In genomic region chr2:179481363-179481762, GRCm38 (mm10) we compare ENCODE assay signal across 22 mouse cellular contexts. TPM values are rescaled to one million over a fixed set of nuclear protein-coding genes. Genes with fewer than 3 reads are reported as not detected.
A peak's percentile ranks its signal among the peaks of the same experiment; 100 is the strongest.
DNase-seq lines count a peak whose midpoint lies in the region; ATAC-seq lines count a peak whose summit lies in the region.
"Had no signal": no experiment of that assay in that cellular context is flagged by ENCODE, and none has a peak within 500 bp of the region (broad histone marks: within the 10 kb centered on the region; RNA-seq: fewer than 3 reads in every experiment).

No protein-coding gene starts in this region.

- 38% methylated on average over 10 of the region's 10 CpGs for WGBS in forebrain, embryonic 14.5 days
- 76% methylated on average over 10 of the region's 10 CpGs for WGBS in forebrain, embryonic 11.5 days
- 48% methylated on average over 10 of the region's 10 CpGs for WGBS in midbrain, embryonic 16.5 days
- 87% methylated on average over 10 of the region's 10 CpGs for WGBS in midbrain, embryonic 10.5 days
- WGBS in forebrain, embryonic 15.5 days: 26% methylated on average over 10 of the region's 10 CpGs
- WGBS in neural tube, embryonic 13.5 days: 30% methylated on average over 10 of the region's 10 CpGs

- H3K36me3 ChIP-seq in forebrain, embryonic 14.5 days (ENCODE audit: control insufficient read depth, insufficient read depth, low read length): no peaks in the 10 kb centered on the region
- no peaks in the 10 kb centered on the region for H3K36me3 ChIP-seq in forebrain, embryonic 11.5 days (ENCODE audit: control insufficient read depth, insufficient read depth, low read length)
- no peaks in the 10 kb centered on the region for H3K36me3 ChIP-seq in midbrain, embryonic 16.5 days (ENCODE audit: control insufficient read depth, insufficient read depth, low read length)
- H3K36me3 ChIP-seq in midbrain, embryonic 10.5 days: no peaks in the 10 kb centered on the region
- H3K36me3 ChIP-seq in forebrain, embryonic 15.5 days: no peaks in the 10 kb centered on the region
- H3K36me3 ChIP-seq in neural tube, embryonic 13.5 days: no peaks in the 10 kb centered on the region
- H3K36me3 ChIP-seq: embryonic facial prominence, embryonic 13.5 days; heart, embryonic 10.5 days had no signal

- H3K4me2 ChIP-seq in forebrain, embryonic 14.5 days (ENCODE audit: low read length): 0 out of 2 replicates have a peak overlapping the region, but pooled peaks have one; percentile 4
- no peak overlapping the region for H3K4me2 ChIP-seq in forebrain, embryonic 11.5 days (ENCODE audit: low read depth, low read length, severe bottlenecking)
- peak overlapping the region; percentile 19; the same call in 1 of the 2 replicates for H3K4me2 ChIP-seq in midbrain, embryonic 16.5 days (ENCODE audit: low read length)
- H3K4me2 ChIP-seq in forebrain, embryonic 15.5 days (replicated peaks): 0 out of 2 replicates have a peak overlapping the region, but pooled peaks have one; percentile 3
- peak overlapping the region; percentile 11; the same call in 1 of the 2 replicates for H3K4me2 ChIP-seq in neural tube, embryonic 13.5 days
- H3K4me2 ChIP-seq: embryonic facial prominence, embryonic 13.5 days had no signal

- H3K4me3 ChIP-seq in forebrain, embryonic 14.5 days (ENCODE audit: low read depth, low read length): no peak overlapping the region
- no peak overlapping the region for H3K4me3 ChIP-seq in forebrain, embryonic 11.5 days (ENCODE audit: low read depth, low read length)
- no peak overlapping the region for H3K4me3 ChIP-seq in midbrain, embryonic 16.5 days (ENCODE audit: low read depth, low read length)
- no peak overlapping the region for H3K4me3 ChIP-seq in midbrain, embryonic 10.5 days
- H3K4me3 ChIP-seq in forebrain, embryonic 15.5 days: no peak overlapping the region
- no peak overlapping the region for H3K4me3 ChIP-seq in neural tube, embryonic 13.5 days
- H3K4me3 ChIP-seq: embryonic facial prominence, embryonic 13.5 days; heart, embryonic 10.5 days had no signal

- no peaks in the 10 kb centered on the region for H3K9me3 ChIP-seq in forebrain, embryonic 14.5 days (replicated peaks; ENCODE audit: control insufficient read depth, low read length)
- no peaks in the 10 kb centered on the region for H3K9me3 ChIP-seq in forebrain, embryonic 11.5 days (ENCODE audit: control insufficient read depth, low read length)
- no peaks in the 10 kb centered on the region for H3K9me3 ChIP-seq in midbrain, embryonic 16.5 days (replicated peaks; ENCODE audit: control insufficient read depth, low read length, poor library complexity, severe bottlenecking)
- H3K9me3 ChIP-seq in midbrain, embryonic 10.5 days (replicated peaks): no peaks in the 10 kb centered on the region
- H3K9me3 ChIP-seq in forebrain, embryonic 15.5 days: no peaks in the 10 kb centered on the region
- H3K9me3 ChIP-seq in neural tube, embryonic 13.5 days: no peaks in the 10 kb centered on the region
- H3K9me3 ChIP-seq: embryonic facial prominence, embryonic 13.5 days; heart, embryonic 10.5 days had no signal

- no peak overlapping the region for H3K9ac ChIP-seq in forebrain, embryonic 14.5 days (ENCODE audit: low read length)
- H3K9ac ChIP-seq in forebrain, embryonic 11.5 days (ENCODE audit: low read length): no peak overlapping the region
- H3K9ac ChIP-seq in midbrain, embryonic 16.5 days (ENCODE audit: low read depth, low read length): no peak overlapping the region
- H3K9ac ChIP-seq in forebrain, embryonic 15.5 days (replicated peaks): no peak overlapping the region
- no peak overlapping the region for H3K9ac ChIP-seq in neural tube, embryonic 13.5 days
- H3K9ac ChIP-seq: embryonic facial prominence, embryonic 13.5 days had no signal

- H3K27ac ChIP-seq in forebrain, embryonic 14.5 days (ENCODE audit: low read depth, low read length): peak overlapping the region; percentile 64; the same call in 1 of the 2 replicates
- no peak overlapping the region for H3K27ac ChIP-seq in forebrain, embryonic 11.5 days (ENCODE audit: low read depth, low read length)
- no peak overlapping the region for H3K27ac ChIP-seq in midbrain, embryonic 16.5 days (ENCODE audit: low read length)
- H3K27ac ChIP-seq in midbrain, embryonic 10.5 days (replicated peaks): no peak overlapping the region
- peak overlapping the region; percentile 67 for H3K27ac ChIP-seq in forebrain, embryonic 15.5 days (replicated peaks)
- H3K27ac ChIP-seq in neural tube, embryonic 13.5 days (replicated peaks): peak overlapping the region; percentile 74
- H3K27ac ChIP-seq: embryonic facial prominence, embryonic 13.5 days; heart, embryonic 10.5 days had no signal

- DNase-seq in forebrain, embryonic 14.5 days (ENCODE audit: low spot score): peak; percentile 68
- no peak for DNase-seq in forebrain, embryonic 11.5 days (ENCODE audit: low spot score)
- no peak for DNase-seq in midbrain, embryonic 10.5 days (ENCODE audit: low spot score)
- no peak for DNase-seq in left cerebral cortex, postnatal 10 days (ENCODE audit: extremely low spot score in 1 of 2, low spot score in 2 of 2)
- DNase-seq: adrenal gland, postnatal 14 days; cerebellum, adult 18-20 months; cerebellum, adult 9-11 months; cerebellum, postnatal 36 days; gastrocnemius, postnatal 10 days; heart, adult 18-20 months; heart, postnatal 10 days; heart, postnatal 4 days had no signal

- ATAC-seq in forebrain, embryonic 14.5 days: peak; percentile 62
- ATAC-seq in forebrain, embryonic 11.5 days (replicated peaks; ENCODE audit: low FRiP score): no peak
- no peak for ATAC-seq in midbrain, embryonic 16.5 days
- ATAC-seq in forebrain, embryonic 15.5 days (replicated peaks): peak; percentile 39
- peak; percentile 42; the same call in 1 of the 2 replicates for ATAC-seq in neural tube, embryonic 13.5 days (ENCODE audit: low read depth)
- ATAC-seq in megakaryocyte, adult 5-6 weeks (ENCODE audit: poor library complexity, severe bottlenecking): no peak
- ATAC-seq: activated CD4-positive, CD25-positive, alpha-beta regulatory T cell, adult 4 months; inflammation-experienced regulatory T-cells, adult 6 months; Patski had no signal

- peaks cover 17% of the 10 kb centered on the region; the same call in 1 of the 2 replicates for H3K4me1 ChIP-seq in forebrain, embryonic 14.5 days (ENCODE audit: control insufficient read depth, insufficient read depth, low read length)
- 0 out of 2 replicates have a peak, but pooled peaks cover 2% of the 10 kb centered on the region for H3K4me1 ChIP-seq in forebrain, embryonic 11.5 days (replicated peaks; ENCODE audit: control insufficient read depth, insufficient read depth, low read length)
- H3K4me1 ChIP-seq in midbrain, embryonic 16.5 days (ENCODE audit: control insufficient read depth, insufficient read depth, low read length): peaks cover 12% of the 10 kb centered on the region
- peaks cover 14% of the 10 kb centered on the region for H3K4me1 ChIP-seq in midbrain, embryonic 10.5 days
- H3K4me1 ChIP-seq in forebrain, embryonic 15.5 days: peaks cover 38% of the 10 kb centered on the region
- peaks cover 34% of the 10 kb centered on the region for H3K4me1 ChIP-seq in neural tube, embryonic 13.5 days (replicated peaks)
- H3K4me1 ChIP-seq: embryonic facial prominence, embryonic 13.5 days; heart, embryonic 10.5 days had no signal

- intact Hi-C loops in left cerebral cortex, postnatal 10 days (cut with DNase I): no loop called here

- no peaks in the 10 kb centered on the region for H3K27me3 ChIP-seq in forebrain, embryonic 14.5 days (replicated peaks; ENCODE audit: control insufficient read depth, insufficient read depth, low read length)
- H3K27me3 ChIP-seq in forebrain, embryonic 11.5 days (ENCODE audit: control insufficient read depth, insufficient read depth, low read length): no peaks in the 10 kb centered on the region
- H3K27me3 ChIP-seq in midbrain, embryonic 16.5 days (ENCODE audit: control insufficient read depth, insufficient read depth, low read depth, low read length): no peaks in the 10 kb centered on the region
- H3K27me3 ChIP-seq in midbrain, embryonic 10.5 days (ENCODE audit: low read depth, poor library complexity, severe bottlenecking): no peaks in the 10 kb centered on the region
- H3K27me3 ChIP-seq in forebrain, embryonic 15.5 days: no peaks in the 10 kb centered on the region
- no peaks in the 10 kb centered on the region for H3K27me3 ChIP-seq in neural tube, embryonic 13.5 days
- H3K27me3 ChIP-seq: CH12.LX; embryonic facial prominence, embryonic 13.5 days; Patski had no signal

RNA-seq across cellular contexts. Expression of gene Cdh4, which starts 39.1 kb away (rescaled TPM):
- 35.0 and 40.4 TPM in 2 replicates for polyA plus RNA-seq in forebrain, embryonic 14.5 days (2014; fragmentation: Nextera tagmentation; extraction: Ambion mirVana)
- 24.5 and 25.5 TPM in 2 replicates for polyA plus RNA-seq in forebrain, embryonic 11.5 days (2014; fragmentation: Nextera tagmentation; extraction: Ambion mirVana)
- 60.1 and 63.4 TPM in 2 replicates for polyA plus RNA-seq in midbrain, embryonic 16.5 days (2015; fragmentation: Nextera tagmentation; extraction: Ambion mirVana)
- 8.3 and 9.8 TPM in 2 replicates for polyA plus RNA-seq in midbrain, embryonic 10.5 days (2016; fragmentation: Nextera tagmentation; extraction: Ambion mirVana)
- polyA plus RNA-seq in forebrain, embryonic 15.5 days (2015; fragmentation: Nextera tagmentation; extraction: Ambion mirVana): 58.2 and 66.6 TPM in 2 replicates
- 32.0 and 32.7 TPM in 2 replicates for polyA plus RNA-seq in neural tube, embryonic 13.5 days (2015; fragmentation: Nextera tagmentation; extraction: Ambion mirVana)
- total RNA-seq in left cerebral cortex, postnatal 10 days (2021): 10 to 100 TPM; 36.4 to 41.2 TPM
- not detected in 2 replicates for total RNA-seq in megakaryocyte, adult 5-6 weeks (2015)
- total RNA-seq in megakaryocyte, adult 5-6 weeks (2017): not detected in 2 replicates
- total RNA-seq: CH12.LX had no signal
- polyA plus RNA-seq: inflammation-experienced regulatory T-cells, adult 6 months; Patski had no signal

Comparison
In these comparisons a context has a peak if more than half of its experiments do, and no peak if none do; other contexts are left out.
1. ATAC-seq: peak in forebrain, embryonic 14.5 days (single experiment), forebrain, embryonic 15.5 days (single experiment) and neural tube, embryonic 13.5 days (single experiment); none in forebrain, embryonic 11.5 days (single experiment), midbrain, embryonic 16.5 days (single experiment) and megakaryocyte, adult 5-6 weeks (single experiment).
2. H3K27ac ChIP-seq: peak in forebrain, embryonic 14.5 days (single experiment), forebrain, embryonic 15.5 days (single experiment) and neural tube, embryonic 13.5 days (single experiment); none in forebrain, embryonic 11.5 days (single experiment), midbrain, embryonic 16.5 days (single experiment) and midbrain, embryonic 10.5 days (single experiment).